Mouse (Mus musculus) midbrain, embryonic 14.5 days (tissue): ENCODE measurements around the gene Oip5. TPM values are rescaled to one million over a fixed set of nuclear protein-coding genes. Genes with fewer than 3 reads are reported as not detected.
"Not testable (repeated sequence)": the region's sequence is repeated elsewhere in the genome, so short reads cannot be mapped to it uniquely, and the experiment has no call there.

Experiments
- ATAC-seq: fragments of 200-750 bp; cut with Nextera tagmentation; 2 replicates; pipeline ENCODE4 v1.8.0; 2017; ENCODE audit warnings: moderate number of reproducible peaks, moderate library complexity; ENCODE audit not compliant: low FRiP score, low TSS enrichment
- DNase-seq: peaks from one replicate; pipeline ENCODE4 v3.0.0-alpha.2; 2015
- H3K27ac ChIP-seq: fragments of 300-500 bp; sonication (generic); replicated peaks from 2 replicates; pipeline ENCODE4 v1.5.1; 2014; ENCODE audit warnings: mild to moderate bottlenecking, low read depth, low read length, moderate library complexity
- H3K27me3 ChIP-seq: fragments of 300-500 bp; sonication (generic); 2 replicates; pipeline ENCODE4 v1.6.1; 2014; ENCODE audit warnings: low read length, control low read depth, mixed read lengths; ENCODE audit not compliant: control insufficient read depth, insufficient read depth
- H3K36me3 ChIP-seq: fragments of 300-500 bp; sonication (generic); 2 replicates; pipeline ENCODE4 v1.6.1; 2014; ENCODE audit warnings: low read length, control low read depth; ENCODE audit not compliant: control insufficient read depth, insufficient read depth
- H3K4me1 ChIP-seq: fragments of 300-500 bp; sonication (generic); 2 replicates; pipeline ENCODE4 v1.6.1; 2014; ENCODE audit warnings: mild to moderate bottlenecking, antibody characterized with exemption, low read length, control low read depth; ENCODE audit not compliant: control insufficient read depth, insufficient read depth
- H3K4me2 ChIP-seq: fragments of 300-500 bp; sonication (generic); 2 replicates; pipeline ENCODE4 v1.6.1; 2014; ENCODE audit warnings: mild to moderate bottlenecking, low read length, moderate library complexity
- H3K4me3 ChIP-seq: fragments of 300-500 bp; sonication (generic); replicated peaks from 2 replicates; pipeline ENCODE4 v1.5.1; 2014; ENCODE audit warnings: low read depth, low read length
- H3K9ac ChIP-seq: fragments of 300-500 bp; sonication (generic); replicated peaks from 2 replicates; pipeline ENCODE4 v1.6.1; 2014; ENCODE audit warnings: mild to moderate bottlenecking, low read length, moderate library complexity
- H3K9me3 ChIP-seq: fragments of 300-500 bp; sonication (generic); 2 replicates; pipeline ENCODE4 v1.6.1; 2016; ENCODE audit warnings: low read length, control low read depth, mixed read lengths; ENCODE audit not compliant: control insufficient read depth
- whole genome bisulfite sequencing: fragments of 180-500 bp; shearing (Covaris S2); extraction: QIAGEN DNeasy Blood & Tissue Kit; methylation state at CpG from one replicate; pipeline ENCODE4 v1.1.7; 2014; 5-methylcytosine and 5-hydroxymethylcytosine counted together
- polyA plus RNA-seq: library from polyadenylated mRNA; unstranded; fragments of >200 nt; fragmentation: Nextera tagmentation; extraction: Ambion mirVana; gene quantifications from 2 replicates; pipeline ENCODE4 v1.2.1, GENCODE M21; 2014

The Oip5 gene
- polyA plus RNA-seq, 1 experiment from 2014 or later, result 6.2 TPM

DNA sequence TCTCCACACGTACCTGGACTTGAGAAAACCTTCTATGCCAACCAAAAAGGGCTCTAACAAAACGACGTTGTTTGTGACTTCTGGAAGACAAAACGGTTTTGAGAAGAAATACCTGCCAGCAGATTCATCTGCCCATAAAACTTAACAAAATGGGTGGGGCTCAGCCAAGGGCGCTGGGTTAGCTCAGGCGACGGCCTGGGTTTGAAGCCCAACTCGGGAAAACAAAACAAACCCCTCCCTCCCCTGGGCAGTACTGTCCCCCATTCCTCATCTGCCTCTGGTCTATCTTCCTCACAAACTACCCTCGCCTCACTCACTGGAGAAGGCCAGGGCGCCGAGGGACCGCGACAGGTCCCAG, 449 bp downstream of the Oip5 start:
- no peak overlapping the region for H3K27ac ChIP-seq
- ATAC-seq (no peak; the same call in 1 of the 2 replicates), DNase-seq (no peak)
- H3K4me3 ChIP-seq, result peak overlapping the region; percentile 64
- H3K27me3 ChIP-seq, result no peaks in the 10 kb centered on the region
- H3K9me3 ChIP-seq, result no peaks in the 10 kb centered on the region
- no peaks in the 10 kb centered on the region for H3K36me3 ChIP-seq
- peaks cover 10% of the 10 kb centered on the region; the same call in 1 of the 2 replicates for H3K4me1 ChIP-seq
- peak overlapping the region; percentile 95 for H3K4me2 ChIP-seq
- H3K9ac ChIP-seq, result peak overlapping the region; percentile 43; the same call in 1 of the 2 replicates
- under 1% methylated on average over 13 of the region's 13 CpGs for WGBS

DNA sequence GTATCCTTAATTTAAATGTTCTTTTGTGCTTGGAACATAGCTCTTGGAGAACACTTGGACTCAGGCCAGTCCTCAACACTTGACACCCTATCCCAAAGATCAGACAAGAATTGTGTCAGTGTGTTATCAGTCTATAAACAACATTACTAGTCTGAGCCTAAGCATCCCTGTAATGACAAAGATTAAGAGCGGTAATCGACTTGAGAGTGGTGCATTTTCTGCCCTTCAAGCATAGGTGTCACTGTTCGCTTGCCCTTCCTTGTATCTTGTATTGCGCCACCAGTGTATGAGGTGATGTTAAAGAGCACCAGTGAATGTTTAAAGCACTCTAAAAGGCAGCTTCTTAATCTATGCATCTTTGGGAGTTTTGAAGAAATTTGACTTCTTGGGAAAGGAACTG, 11.2 kb downstream of the Oip5 start:
- peaks cover 54% of the 10 kb centered on the region for H3K36me3 ChIP-seq
- WGBS, result 97% methylated on average over 4 of the region's 4 CpGs
- no peak for DNase-seq

DNA sequence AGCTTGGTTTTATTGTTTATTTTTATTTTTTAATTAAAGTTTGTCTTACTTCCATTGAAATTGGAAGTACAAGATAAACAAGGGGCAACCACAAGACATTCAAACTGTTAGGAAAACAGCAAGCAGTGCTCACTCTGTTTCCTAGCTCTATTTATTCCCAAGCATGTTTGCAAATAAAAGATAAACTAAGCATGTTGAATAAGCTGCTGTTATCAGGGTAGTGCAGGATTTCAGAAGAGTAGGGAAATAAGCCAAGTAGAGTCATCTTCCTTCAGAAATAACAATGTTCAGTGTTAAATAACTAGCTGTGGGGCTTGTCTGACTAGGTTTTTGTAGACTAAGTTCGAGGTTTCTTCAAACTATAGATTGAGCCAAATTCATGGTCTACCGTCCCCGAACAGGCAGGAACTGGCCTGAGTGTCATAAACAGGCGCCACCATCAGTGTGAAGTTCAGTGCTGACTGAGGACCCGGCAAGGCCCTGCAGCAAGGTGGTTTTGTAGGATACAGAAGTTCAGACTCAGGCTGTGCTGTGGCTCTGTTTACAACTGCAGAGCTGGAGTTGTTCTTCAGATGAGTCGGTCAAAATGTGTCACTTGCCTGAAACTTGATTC, 12.8 kb downstream of the Oip5 start:
- ATAC-seq (no peak), DNase-seq (no peak)
- 94% methylated on average over 6 of the region's 6 CpGs for WGBS
- no peak overlapping the region for H3K27ac ChIP-seq
- no peak overlapping the region for H3K4me2 ChIP-seq
- no peak overlapping the region for H3K4me3 ChIP-seq
- peaks cover 8% of the 10 kb centered on the region; the same call in 1 of the 2 replicates for H3K4me1 ChIP-seq
- H3K9me3 ChIP-seq, result no peaks in the 10 kb centered on the region
- H3K27me3 ChIP-seq, result no peaks in the 10 kb centered on the region
- H3K36me3 ChIP-seq, result peaks cover 62% of the 10 kb centered on the region
- H3K9ac ChIP-seq, result no peak overlapping the region

More for the DNA sequence above, 11.2 kb downstream of the Oip5 start:
- H3K27me3 ChIP-seq, result no peaks in the 10 kb centered on the region
- no peak overlapping the region for H3K27ac ChIP-seq
- H3K9ac ChIP-seq, result no peak overlapping the region
- H3K9me3 ChIP-seq, result no peaks in the 10 kb centered on the region
- ATAC-seq, result no peak
- H3K4me3 ChIP-seq, result no peak overlapping the region
- H3K4me2 ChIP-seq, result no peak overlapping the region
- no peaks in the 10 kb centered on the region for H3K4me1 ChIP-seq

DNA sequence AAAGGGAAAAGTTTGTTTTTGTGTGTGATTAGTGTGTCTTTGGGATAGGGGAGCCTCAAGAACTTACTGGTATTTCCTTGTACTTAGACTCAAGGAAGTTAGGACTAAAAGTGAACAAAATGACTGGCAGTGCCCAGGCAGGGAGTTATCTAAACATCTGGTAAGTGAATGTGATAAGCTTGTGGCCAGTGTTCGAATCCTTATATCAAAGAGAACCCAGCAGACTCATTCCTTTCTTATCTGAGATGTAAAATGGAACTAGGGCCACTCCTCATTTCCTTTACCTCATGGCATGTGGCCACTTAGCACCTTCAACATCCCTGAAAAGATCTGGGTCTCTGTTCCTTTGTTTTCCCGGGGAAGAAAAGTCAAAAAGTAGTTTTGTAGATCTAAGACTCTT, 14.4 kb downstream of the Oip5 start:
- DNase-seq (no peak), ATAC-seq (no peak)
- no peak overlapping the region for H3K4me3 ChIP-seq
- H3K9ac ChIP-seq, result no peak overlapping the region
- H3K27me3 ChIP-seq, result no peaks in the 10 kb centered on the region
- H3K9me3 ChIP-seq, result no peaks in the 10 kb centered on the region
- H3K4me2 ChIP-seq, result no peak overlapping the region
- peaks cover 68% of the 10 kb centered on the region for H3K36me3 ChIP-seq
- H3K4me1 ChIP-seq, result peaks cover 8% of the 10 kb centered on the region; the same call in 1 of the 2 replicates
- WGBS, result 98% methylated on average over 2 of the region's 2 CpGs
- no peak overlapping the region for H3K27ac ChIP-seq

DNA sequence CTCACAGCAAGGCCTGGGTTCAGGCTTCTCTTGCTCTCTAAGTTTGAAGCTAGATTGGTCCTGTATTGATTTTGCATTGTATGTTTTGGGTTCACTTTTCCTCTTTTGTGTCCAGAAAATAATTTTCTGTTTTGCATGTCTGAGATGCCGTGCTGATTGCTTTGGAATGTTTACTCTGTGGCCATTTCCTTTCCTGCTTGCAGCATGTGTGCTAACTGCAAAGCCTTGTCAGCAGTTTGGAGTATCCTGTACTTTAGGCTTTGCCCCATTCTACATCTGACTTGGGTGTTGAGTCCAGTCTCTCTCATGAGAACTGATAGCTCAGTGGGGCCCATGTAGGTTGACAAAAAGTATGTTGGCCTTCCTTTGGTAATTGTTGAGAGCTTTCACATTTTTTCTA, 15.8 kb downstream of the Oip5 start:
- no peak for DNase-seq
- Histone ChIP-seq H3K4me3 (no peak overlapping the region), H3K36me3 (peaks cover 70% of the 10 kb centered on the region), H3K9ac (no peak overlapping the region), H3K4me1 (peaks cover 8% of the 10 kb centered on the region; the same call in 1 of the 2 replicates), H3K9me3 (no peaks in the 10 kb centered on the region), H3K4me2 (no peak overlapping the region), H3K27ac (no peak overlapping the region), H3K27me3 (no peaks in the 10 kb centered on the region)
- no peak for ATAC-seq
- 87% methylated on average over 1 of the region's 1 CpGs for WGBS

DNA sequence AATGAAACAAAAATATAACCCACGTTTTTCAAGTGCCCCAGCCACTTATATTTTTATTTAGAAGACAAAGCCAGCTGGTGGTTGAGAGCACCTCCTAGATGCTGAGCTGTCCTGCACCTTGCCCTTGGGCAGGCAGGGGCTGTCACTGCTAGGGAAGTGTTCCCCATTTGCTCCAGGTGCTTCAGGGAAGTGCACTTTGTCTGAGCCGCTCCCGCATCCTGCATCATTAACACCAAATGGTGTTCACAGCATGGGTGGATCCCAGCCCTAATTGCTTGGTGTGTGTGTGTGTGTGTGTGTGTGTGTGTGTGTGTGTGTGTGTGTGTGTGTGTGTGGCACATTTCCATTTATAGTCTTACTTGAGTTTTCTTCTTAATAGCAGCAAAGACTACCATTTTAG, 16.7 kb downstream of the Oip5 start:
- H3K4me3 ChIP-seq, H3K27ac ChIP-seq, DNase-seq, H3K27me3 ChIP-seq, H3K9me3 ChIP-seq, H3K4me1 ChIP-seq, H3K4me2 ChIP-seq, ATAC-seq, H3K9ac ChIP-seq: not testable (repeated sequence)
- WGBS, result 93% methylated on average over 3 of the region's 3 CpGs
- H3K36me3 ChIP-seq, result peaks cover 73% of the 10 kb centered on the region

DNA sequence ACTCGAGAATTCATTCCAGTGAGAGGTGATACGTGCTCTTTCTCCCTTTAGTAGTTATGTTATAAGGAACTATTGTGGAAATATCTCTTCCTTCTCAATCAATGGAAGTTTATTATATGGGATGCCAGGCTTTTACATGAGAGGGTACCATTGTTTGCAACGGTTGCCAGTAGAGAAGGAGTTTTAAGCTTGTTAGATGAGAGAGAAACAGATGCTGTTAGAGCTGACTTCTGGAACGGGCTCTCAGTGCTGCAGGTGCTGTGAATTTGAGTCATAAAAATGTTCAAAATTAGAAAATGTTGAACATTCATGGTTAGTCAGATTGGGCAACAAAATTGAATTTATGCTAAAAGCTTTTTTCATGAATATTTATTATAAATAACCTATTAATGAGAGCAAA, 17.2 kb downstream of the Oip5 start:
- WGBS, result 91% methylated on average over 4 of the region's 4 CpGs
- H3K27ac ChIP-seq, result no peak overlapping the region
- no peaks in the 10 kb centered on the region for H3K9me3 ChIP-seq
- ATAC-seq, result no peak
- no peak overlapping the region for H3K4me2 ChIP-seq
- peaks cover 8% of the 10 kb centered on the region; the same call in 1 of the 2 replicates for H3K4me1 ChIP-seq
- H3K4me3 ChIP-seq, result no peak overlapping the region
- H3K9ac ChIP-seq, result no peak overlapping the region
- H3K27me3 ChIP-seq, result no peaks in the 10 kb centered on the region
- DNase-seq, result no peak
- peaks cover 77% of the 10 kb centered on the region for H3K36me3 ChIP-seq

DNA sequence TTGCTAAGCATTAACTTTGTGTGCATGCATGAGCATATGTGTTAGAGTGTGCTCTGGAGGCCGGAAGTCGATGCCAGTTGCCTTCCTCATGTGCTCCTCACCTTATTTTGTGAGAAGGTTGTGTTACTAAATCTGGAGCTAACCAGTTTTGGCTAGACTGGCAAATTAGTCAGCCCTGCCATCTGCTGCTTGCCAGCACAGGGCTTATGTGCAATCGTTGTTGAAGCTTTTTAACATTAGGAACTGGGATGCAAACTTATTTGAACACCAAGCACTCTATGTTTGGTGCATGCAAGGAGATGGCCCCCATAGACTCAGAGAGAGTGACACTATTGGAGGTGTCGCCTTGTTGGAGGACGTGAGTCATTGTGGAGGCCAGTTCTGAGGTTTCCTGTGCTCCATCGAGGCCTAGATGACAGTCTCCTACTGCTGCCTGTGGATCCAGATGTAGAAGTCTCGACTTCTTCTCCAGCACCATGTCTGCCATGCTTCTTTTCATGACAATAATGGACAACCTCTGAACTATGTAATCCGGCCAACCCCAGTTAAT, 21.4 kb downstream of the Oip5 start:
- Histone ChIP-seq H3K9ac (no peak overlapping the region), H3K4me3 (no peak overlapping the region), H3K4me1 (peaks cover 21% of the 10 kb centered on the region), H3K9me3 (no peaks in the 10 kb centered on the region), H3K36me3 (peaks cover 46% of the 10 kb centered on the region), H3K4me2 (no peak overlapping the region), H3K27ac (no peak overlapping the region), H3K27me3 (no peaks in the 10 kb centered on the region)
- 93% methylated on average over 8 of the region's 8 CpGs for WGBS
- no peak for ATAC-seq
- no peak for DNase-seq

DNA sequence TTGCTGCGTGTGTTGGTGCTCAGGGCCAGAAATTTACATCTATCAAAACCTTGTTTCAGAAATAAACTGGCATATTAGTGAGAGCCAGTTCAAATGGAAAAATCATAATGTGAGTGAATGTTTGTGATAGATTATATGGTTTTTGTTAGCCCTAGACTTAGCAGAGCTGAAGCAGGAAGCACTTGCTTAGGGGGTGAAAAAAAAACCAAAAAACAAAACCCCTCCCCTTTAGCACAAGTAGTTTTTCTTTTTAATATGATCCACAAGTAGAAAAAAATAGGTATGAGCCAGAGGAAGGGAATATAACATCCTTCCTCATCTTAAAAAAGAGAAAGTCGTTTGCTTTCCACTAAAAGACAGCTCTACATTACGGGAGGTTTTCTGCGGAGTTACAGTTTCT, 23.0 kb downstream of the Oip5 start:
- Histone ChIP-seq H3K4me3 (peak overlapping the region; percentile 81), H3K27me3 (no peaks in the 10 kb centered on the region), H3K4me1 (peaks cover 13% of the 10 kb centered on the region), H3K9ac (peak overlapping the region; percentile 82), H3K36me3 (peaks cover 44% of the 10 kb centered on the region), H3K4me2 (peak overlapping the region; percentile 76), H3K9me3 (no peaks in the 10 kb centered on the region), H3K27ac (no peak overlapping the region)
- no peak for ATAC-seq
- WGBS, result 52% methylated on average over 4 of the region's 4 CpGs
- DNase-seq, result no peak
